Mouse (Mus musculus): Measurements from ENCODE around the gene Gm45337. TPM values are rescaled to one million over a fixed set of nuclear protein-coding genes. Genes with fewer than 3 reads are reported as not detected.
A peak's percentile ranks its signal among the peaks of the same experiment; 100 is the strongest.
"Not testable (repeated sequence)": the region's sequence is repeated elsewhere in the genome, so short reads cannot be mapped to it uniquely, and the experiment has no call there.

The Gm45337 gene
- polyA plus RNA-seq, 1 experiment from 2014 or later: not detected

DNA sequence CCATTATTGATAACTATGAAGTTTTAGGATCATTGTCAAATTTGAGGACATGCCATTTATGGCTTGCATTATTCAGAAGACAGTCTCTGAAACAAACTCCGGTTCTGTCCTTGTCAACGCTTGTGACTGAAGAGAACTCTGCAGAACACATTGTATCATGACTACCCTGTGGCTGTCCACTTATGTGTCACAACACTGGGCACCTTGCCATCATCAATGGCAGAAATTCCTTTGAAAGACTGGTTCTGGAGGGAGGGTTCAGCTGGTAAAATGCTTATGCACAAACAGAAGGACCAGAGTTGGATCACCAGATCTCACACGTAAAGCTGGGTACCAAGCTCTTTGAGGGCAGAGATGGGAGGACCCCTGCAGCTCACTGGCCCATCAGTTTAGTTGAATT, 15.0 kb upstream of the Gm45337 start:
- no peak overlapping the region for H3K4me3 ChIP-seq (ENCODE audit: low read depth, low read length)
- DNase-seq (ENCODE audit: low spot score): no peak

DNA sequence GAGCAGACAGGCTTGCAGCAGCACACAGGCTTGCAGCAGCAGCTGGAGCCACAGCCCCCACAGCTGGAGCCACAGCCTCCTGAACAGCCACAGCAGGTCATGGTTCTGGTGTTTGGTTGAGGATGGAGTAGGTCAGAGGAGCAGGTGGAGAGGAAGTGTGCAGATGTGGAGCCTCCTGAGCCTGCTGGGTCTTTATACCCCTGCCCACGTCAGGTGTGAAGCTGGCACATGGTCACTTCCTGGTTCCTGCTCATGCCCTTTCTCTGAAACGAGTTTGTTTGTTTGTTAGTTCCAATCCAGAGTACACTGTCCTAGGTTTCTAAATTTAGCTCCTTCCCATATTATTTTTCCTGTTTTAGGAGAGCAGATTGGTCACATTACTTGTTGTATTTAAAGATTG, 12.6 kb upstream of the Gm45337 start, which contains the start of gene Gm29735:
Gene Gm29735, minus strand, starts transcription at position 101 of the 400 bp plus-strand sequence.
- WGBS: 27% methylated on average over 2 of the region's 2 CpGs
- not testable (repeated sequence) for ATAC-seq; H3K27me3 ChIP-seq (replicated peaks; ENCODE audit: insufficient read depth, low read length); H3K9me3 ChIP-seq (ENCODE audit: low read length); H3K4me3 ChIP-seq (ENCODE audit: low read depth, low read length); DNase-seq (ENCODE audit: low spot score); H3K4me2 ChIP-seq (replicated peaks; ENCODE audit: low read depth, low read length); H3K36me3 ChIP-seq (ENCODE audit: insufficient read depth, low read length); H3K27ac ChIP-seq (ENCODE audit: low read length); H3K9ac ChIP-seq (replicated peaks; ENCODE audit: low read depth); H3K4me1 ChIP-seq (ENCODE audit: insufficient read depth, low read depth, low read length)

More for the DNA sequence above, 15.0 kb upstream of the Gm45337 start:
- Histone ChIP-seq H3K9ac (replicated peaks; ENCODE audit: low read depth) (no peak overlapping the region), H3K9me3 (ENCODE audit: low read length) (no peaks in the 10 kb centered on the region), H3K27me3 (replicated peaks; ENCODE audit: insufficient read depth, low read length) (no peaks in the 10 kb centered on the region), H3K4me2 (replicated peaks; ENCODE audit: low read depth, low read length) (no peak overlapping the region), H3K4me1 (ENCODE audit: insufficient read depth, low read depth, low read length) (no peaks in the 10 kb centered on the region), H3K36me3 (ENCODE audit: insufficient read depth, low read length) (no peaks in the 10 kb centered on the region), H3K27ac (ENCODE audit: low read length) (no peak overlapping the region)
- no peak for TF ChIP-seq EP300 (IDR thresholded peaks at IDR 0.05)
- TF ChIP-seq CTCF (IDR thresholded peaks at IDR 0.05): no peak
- ATAC-seq: no peak
- whole genome bisulfite sequencing: 94% methylated on average over 3 of the region's 3 CpGs

DNA sequence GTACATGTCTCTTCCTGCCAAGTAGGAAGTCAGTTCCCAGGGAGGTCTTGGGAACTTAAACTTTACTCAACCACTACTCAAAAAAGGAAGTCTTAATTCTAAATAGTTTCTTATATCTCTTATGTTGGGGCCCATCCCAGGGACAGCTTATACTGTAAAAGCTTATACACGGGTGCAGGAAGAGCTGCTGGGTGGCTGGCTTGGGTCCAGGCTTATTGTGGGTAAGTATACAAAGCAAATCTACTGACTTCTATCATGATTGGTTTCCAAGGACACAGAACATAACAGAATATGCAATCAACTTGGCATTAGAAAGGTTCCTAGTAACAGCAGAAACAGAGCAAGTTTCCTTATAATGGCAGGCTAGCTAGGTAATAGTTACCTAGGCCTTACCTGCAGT, 10.9 kb upstream of the Gm45337 start:
- 28% methylated on average over 1 of the region's 1 CpGs for WGBS
- H3K27me3 ChIP-seq (replicated peaks; ENCODE audit: insufficient read depth, low read length): no peaks in the 10 kb centered on the region
- no peak overlapping the region for H3K9ac ChIP-seq (replicated peaks; ENCODE audit: low read depth)
- no peak overlapping the region for H3K27ac ChIP-seq (ENCODE audit: low read length)
- no peaks in the 10 kb centered on the region for H3K36me3 ChIP-seq (ENCODE audit: insufficient read depth, low read length)
- no peaks in the 10 kb centered on the region for H3K4me1 ChIP-seq (ENCODE audit: insufficient read depth, low read depth, low read length)
- no peak overlapping the region for H3K4me3 ChIP-seq (ENCODE audit: low read depth, low read length)
- no peak for ATAC-seq
- no peak for DNase-seq (ENCODE audit: low spot score)
- H3K9me3 ChIP-seq (ENCODE audit: low read length): no peaks in the 10 kb centered on the region
- TF ChIP-seq CTCF (IDR thresholded peaks at IDR 0.05) (no peak), EP300 (IDR thresholded peaks at IDR 0.05) (no peak)
- no peak overlapping the region for H3K4me2 ChIP-seq (replicated peaks; ENCODE audit: low read depth, low read length)

DNA sequence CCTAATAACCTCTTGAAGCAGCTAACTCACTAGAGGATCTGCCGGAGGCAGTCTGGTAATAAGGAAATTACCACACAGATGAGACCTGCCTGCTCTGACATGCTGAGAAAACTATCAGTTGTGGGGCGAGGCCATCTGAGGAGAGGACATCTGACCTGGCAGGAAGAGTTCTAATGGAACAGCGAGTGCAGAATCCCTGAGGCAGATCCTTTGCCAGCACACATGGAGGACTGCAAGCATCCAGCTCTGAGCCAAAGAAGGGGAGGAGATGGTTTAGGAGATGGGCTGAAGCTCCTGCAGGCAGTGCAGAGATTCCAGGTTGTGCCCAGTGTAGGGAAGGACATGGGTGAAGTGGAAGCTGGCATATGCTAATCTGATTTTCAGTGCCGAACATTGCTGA, 7.8 kb upstream of the Gm45337 start:
- no peak for DNase-seq (ENCODE audit: low spot score)
- Histone ChIP-seq H3K9me3 (ENCODE audit: low read length) (no peaks in the 10 kb centered on the region), H3K27me3 (replicated peaks; ENCODE audit: insufficient read depth, low read length) (no peaks in the 10 kb centered on the region), H3K36me3 (ENCODE audit: insufficient read depth, low read length) (no peaks in the 10 kb centered on the region), H3K9ac (replicated peaks; ENCODE audit: low read depth) (no peak overlapping the region), H3K4me1 (ENCODE audit: insufficient read depth, low read depth, low read length) (no peaks in the 10 kb centered on the region), H3K27ac (ENCODE audit: low read length) (no peak overlapping the region), H3K4me2 (replicated peaks; ENCODE audit: low read depth, low read length) (no peak overlapping the region), H3K4me3 (ENCODE audit: low read depth, low read length) (no peak overlapping the region)
- ATAC-seq: no peak
- TF ChIP-seq EP300 (IDR thresholded peaks at IDR 0.05) (no peak), CTCF (IDR thresholded peaks at IDR 0.05) (no peak)
- 80% methylated on average over 4 of the region's 4 CpGs for WGBS

DNA sequence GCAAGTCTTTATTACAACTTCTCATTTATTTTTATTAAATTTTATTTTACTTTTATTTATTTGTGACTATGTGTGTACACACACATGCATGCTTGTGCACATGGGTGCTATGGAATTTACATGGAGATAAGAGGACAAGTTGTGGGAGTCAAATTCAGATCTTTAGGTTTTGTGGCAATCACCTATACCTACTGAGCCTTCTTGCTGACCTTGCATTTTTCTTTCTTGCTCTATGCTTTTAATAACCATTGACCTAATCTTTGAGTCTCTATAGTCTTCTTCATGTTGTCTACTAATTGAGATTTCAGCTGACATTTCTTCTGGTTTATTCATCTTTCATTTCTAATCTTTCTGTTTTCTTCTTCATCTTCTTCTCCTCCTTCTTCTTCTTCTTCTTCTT, 4.2 kb upstream of the Gm45337 start:
- TF ChIP-seq CTCF (IDR thresholded peaks at IDR 0.05) (no peak), EP300 (IDR thresholded peaks at IDR 0.05) (no peak)
- H3K36me3 ChIP-seq (ENCODE audit: insufficient read depth, low read length): no peaks in the 10 kb centered on the region
- no peak overlapping the region for H3K4me2 ChIP-seq (replicated peaks; ENCODE audit: low read depth, low read length)
- no peak overlapping the region for H3K4me3 ChIP-seq (ENCODE audit: low read depth, low read length)
- no peak for ATAC-seq
- H3K9me3 ChIP-seq (ENCODE audit: low read length): no peaks in the 10 kb centered on the region
- no peak overlapping the region for H3K27ac ChIP-seq (ENCODE audit: low read length)
- no peak overlapping the region for H3K9ac ChIP-seq (replicated peaks; ENCODE audit: low read depth)
- no peaks in the 10 kb centered on the region for H3K27me3 ChIP-seq (replicated peaks; ENCODE audit: insufficient read depth, low read length)
- H3K4me1 ChIP-seq (ENCODE audit: insufficient read depth, low read depth, low read length): no peaks in the 10 kb centered on the region
- DNase-seq (ENCODE audit: low spot score): no peak

DNA sequence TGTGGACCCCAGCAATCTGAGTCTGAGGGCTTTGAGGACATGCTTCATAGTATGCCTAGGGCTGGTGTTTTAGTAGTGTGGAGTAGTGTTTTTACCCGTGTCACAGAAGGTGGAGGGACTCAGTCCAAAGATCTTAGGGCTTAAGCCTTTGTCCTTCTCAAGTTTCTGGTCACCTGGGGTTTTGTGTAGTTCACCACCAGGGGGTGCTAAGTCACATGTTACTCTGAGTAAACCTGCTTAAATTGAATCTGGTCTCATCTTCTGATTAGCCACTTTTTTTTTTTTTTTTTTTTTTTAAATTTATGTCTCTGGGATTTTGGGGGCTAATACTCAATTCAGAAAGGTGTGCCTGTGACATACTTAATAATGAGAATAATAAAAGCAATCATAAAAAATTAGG, 1.6 kb upstream of the Gm45337 start:
- peak; percentile 75 for DNase-seq (ENCODE audit: low spot score)
- H3K9me3 ChIP-seq (ENCODE audit: low read length): no peaks in the 10 kb centered on the region

DNA sequence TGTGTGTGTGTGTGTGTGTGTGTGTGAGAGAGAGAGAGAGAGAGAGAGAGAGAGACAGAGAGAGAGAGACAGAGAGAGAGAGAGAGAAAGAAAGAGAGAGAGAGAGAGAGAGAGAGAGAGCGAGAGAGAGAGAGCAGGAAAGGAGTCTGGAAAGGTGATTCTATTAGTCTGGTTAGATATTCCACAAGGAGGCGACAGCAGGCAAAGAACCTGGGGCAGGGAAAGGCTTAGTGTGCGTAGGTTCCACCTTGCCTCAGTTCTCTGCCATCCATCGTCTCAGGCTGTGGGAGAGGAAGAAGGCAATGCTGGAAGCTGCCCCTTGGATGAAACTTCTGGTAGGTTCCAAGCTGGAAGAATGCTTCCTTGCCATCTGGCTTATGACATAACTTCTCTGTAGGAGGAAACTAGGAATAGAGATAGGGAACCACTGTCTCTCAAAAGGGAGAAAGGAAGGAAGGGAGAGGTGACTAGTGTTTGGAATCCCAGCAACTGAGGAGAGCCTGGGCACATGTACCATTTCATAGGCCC, 1.1 kb upstream of the Gm45337 start:
- 31% methylated on average over 4 of the region's 4 CpGs for WGBS
- no peak for DNase-seq (ENCODE audit: low spot score)
- TF ChIP-seq EP300 (IDR thresholded peaks at IDR 0.05) (no peak), CTCF (IDR thresholded peaks at IDR 0.05) (peak; percentile 14; the same call in 1 of the 2 replicates)

More for the DNA sequence above, 1.6 kb upstream of the Gm45337 start:
- H3K36me3 ChIP-seq (ENCODE audit: insufficient read depth, low read length): no peaks in the 10 kb centered on the region
- no peaks in the 10 kb centered on the region for H3K27me3 ChIP-seq (replicated peaks; ENCODE audit: insufficient read depth, low read length)
- no peak for ATAC-seq
- TF ChIP-seq EP300 (IDR thresholded peaks at IDR 0.05): no peak
- peak; percentile 73 for TF ChIP-seq CTCF (IDR thresholded peaks at IDR 0.05)
- H3K4me2 ChIP-seq (replicated peaks; ENCODE audit: low read depth, low read length): no peak overlapping the region
- no peaks in the 10 kb centered on the region for H3K4me1 ChIP-seq (ENCODE audit: insufficient read depth, low read depth, low read length)
- 7% methylated on average over 1 of the region's 1 CpGs for WGBS
- no peak overlapping the region for H3K4me3 ChIP-seq (ENCODE audit: low read depth, low read length)
- no peak overlapping the region for H3K27ac ChIP-seq (ENCODE audit: low read length)
- H3K9ac ChIP-seq (replicated peaks; ENCODE audit: low read depth): no peak overlapping the region

DNA sequence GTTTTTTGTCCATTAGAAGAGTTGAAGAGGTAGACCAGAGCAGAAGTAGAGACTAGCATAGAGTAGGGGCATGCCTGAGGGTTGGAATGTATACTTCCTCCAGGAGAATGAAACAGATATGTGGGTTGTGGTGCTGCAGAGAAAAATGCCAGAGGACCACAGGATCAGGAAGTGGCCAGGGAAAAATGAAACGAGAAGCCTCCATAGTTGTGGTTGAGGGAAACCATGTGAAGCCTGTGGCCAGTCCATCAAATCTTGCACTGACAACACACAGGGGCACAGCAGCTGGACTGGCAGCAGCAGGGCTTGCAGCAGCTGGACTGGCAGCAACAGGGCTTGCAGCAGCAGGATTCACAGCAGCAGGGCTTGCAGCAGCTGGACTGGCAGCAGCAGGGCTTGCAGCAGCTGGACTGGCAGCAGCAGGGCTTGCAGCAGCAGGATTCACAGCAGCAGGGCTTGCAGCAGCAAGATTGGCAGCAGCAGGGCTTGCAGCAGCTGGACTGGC, 849 bp downstream of the Gm45337 start:
- DNase-seq (ENCODE audit: low spot score); H3K9me3 ChIP-seq (ENCODE audit: low read length); H3K9ac ChIP-seq (replicated peaks; ENCODE audit: low read depth); H3K27me3 ChIP-seq (replicated peaks; ENCODE audit: insufficient read depth, low read length); H3K4me2 ChIP-seq (replicated peaks; ENCODE audit: low read depth, low read length); H3K4me1 ChIP-seq (ENCODE audit: insufficient read depth, low read depth, low read length); ATAC-seq; H3K4me3 ChIP-seq (ENCODE audit: low read depth, low read length); H3K36me3 ChIP-seq (ENCODE audit: insufficient read depth, low read length); H3K27ac ChIP-seq (ENCODE audit: low read length): not testable (repeated sequence)
- WGBS: 4% methylated on average over 1 of the region's 1 CpGs

More for the DNA sequence above, 1.1 kb upstream of the Gm45337 start:
- Histone ChIP-seq H3K27me3 (replicated peaks; ENCODE audit: insufficient read depth, low read length) (no peaks in the 10 kb centered on the region), H3K9me3 (ENCODE audit: low read length) (no peaks in the 10 kb centered on the region), H3K4me3 (ENCODE audit: low read depth, low read length) (no peak overlapping the region), H3K4me2 (replicated peaks; ENCODE audit: low read depth, low read length) (no peak overlapping the region), H3K9ac (replicated peaks; ENCODE audit: low read depth) (no peak overlapping the region), H3K4me1 (ENCODE audit: insufficient read depth, low read depth, low read length) (no peaks in the 10 kb centered on the region), H3K27ac (ENCODE audit: low read length) (no peak overlapping the region), H3K36me3 (ENCODE audit: insufficient read depth, low read length) (no peaks in the 10 kb centered on the region)
- ATAC-seq: no peak
